Mouse (Mus musculus): ENCODE data around the gene Rhox2c. TPM values are rescaled to one million over a fixed set of nuclear protein-coding genes. Genes with fewer than 3 reads are reported as not detected.

Gene Rhox2c
- not detected for polyA plus RNA-seq (2014; fragmentation: Illumina TruSeq; extraction: RNeasy Lipid Tissue Mini Kit (QIAGEN cat#74804); ENCODE audit: low replicate concordance)

GRCm38 (mm10) chrX:37453380-37453779 lies at the start of gene Rhox2c:
Gene Rhox2c, plus strand, starts transcription at chrX:37453680.

GRCm38 (mm10) chrX:37411767-37412166 lies 41.7 kb upstream of the Rhox2c start, which contains the start of gene Rhox2b:
Gene Rhox2b, plus strand, starts transcription at chrX:37412067.

GRCm38 (mm10) chrX:37432194-37432593 lies 21.3 kb upstream of the Rhox2c start, which contains the start of gene Rhox4b:
Gene Rhox4b, plus strand, starts transcription at chrX:37432494.

DNA sequence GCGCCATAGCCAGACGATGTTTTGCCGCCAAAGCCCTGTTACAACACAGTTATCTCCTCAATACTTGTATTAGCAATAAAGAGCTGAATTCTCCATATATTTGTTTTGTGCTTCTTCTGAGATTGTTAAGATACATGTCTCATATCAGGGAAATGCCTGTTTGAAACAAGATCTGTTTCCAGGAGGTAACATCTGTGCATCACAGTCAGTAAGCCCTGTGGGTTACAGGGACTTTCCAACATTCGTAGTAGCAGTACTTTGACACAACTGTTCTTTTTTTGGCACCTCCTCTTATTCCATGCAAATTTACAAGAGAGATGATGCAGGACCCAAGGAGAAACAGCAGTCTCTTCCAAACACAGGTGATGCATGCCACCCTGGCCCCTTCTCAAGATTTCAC lies 4.8 kb downstream of the Rhox2c start, which contains the start of gene Rhox3c:
Rhox3c (plus strand) TSS at position 301 of the 400 bp plus-strand sequence.

DNA sequence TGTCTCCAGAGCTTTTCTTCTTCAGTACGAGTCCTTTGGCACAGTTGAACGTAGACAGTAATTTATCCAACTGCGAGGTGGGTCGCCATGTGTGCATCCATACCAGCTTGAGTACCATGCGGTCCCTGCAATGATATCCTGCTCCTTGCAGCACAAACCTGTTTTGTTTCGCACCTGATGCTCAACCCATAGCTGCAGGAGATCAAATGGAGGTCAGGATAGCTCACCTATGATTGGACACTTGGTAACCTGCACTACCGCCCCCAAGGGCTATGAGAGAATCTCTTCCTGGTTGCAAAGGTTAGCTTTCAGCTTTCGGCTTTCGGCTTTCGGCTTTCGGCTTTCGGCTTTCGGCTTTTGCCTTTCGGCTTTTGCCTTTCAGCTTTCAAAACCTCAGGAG lies 26.6 kb downstream of the Rhox2c start, which contains the start of gene Rhox4c:
Rhox4c (plus strand) TSS at position 301 of the 400 bp plus-strand sequence.

DNA sequence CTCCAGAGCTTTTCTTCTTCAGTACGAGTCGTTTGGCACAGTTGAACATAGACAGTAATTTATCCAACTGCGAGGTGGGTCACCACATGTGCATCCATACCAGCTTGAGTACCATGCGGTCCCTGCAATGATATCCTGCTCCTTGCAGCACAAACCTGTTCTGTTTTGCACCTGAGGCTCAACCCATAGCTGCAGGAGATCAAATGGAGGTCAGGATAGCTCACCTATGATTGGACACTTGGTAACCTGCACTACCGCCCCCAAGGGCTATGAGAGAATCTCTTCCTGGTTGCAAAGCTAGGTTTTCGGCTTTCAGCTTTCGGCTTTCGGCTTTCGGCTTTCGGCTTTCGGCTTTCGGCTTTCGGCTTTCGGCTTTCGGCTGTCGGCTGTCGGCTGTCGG lies 60.6 kb downstream of the Rhox2c start, which contains the start of gene Rhox4d:
Rhox4d (plus strand) TSS at position 301 of the 400 bp plus-strand sequence.

Other genes with a start within 250 kb of the Rhox2c start
- gene Gm9, start 242.6 kb upstream of the Rhox2c start, polyA plus RNA-seq (2014; fragmentation: Illumina TruSeq; extraction: RNeasy Lipid Tissue Mini Kit (QIAGEN cat#74804); ENCODE audit: low replicate concordance): not detected
- gene Rhox1, start 231.4 kb upstream of the Rhox2c start, polyA plus RNA-seq (2014; fragmentation: Illumina TruSeq; extraction: RNeasy Lipid Tissue Mini Kit (QIAGEN cat#74804); ENCODE audit: low replicate concordance): not detected
- gene Rhox2a, start 208.7 kb upstream of the Rhox2c start, polyA plus RNA-seq (2014; fragmentation: Illumina TruSeq; extraction: RNeasy Lipid Tissue Mini Kit (QIAGEN cat#74804); ENCODE audit: low replicate concordance): not detected
- not detected for gene Rhox3a, start 203.8 kb upstream of the Rhox2c start, polyA plus RNA-seq (2014; fragmentation: Illumina TruSeq; extraction: RNeasy Lipid Tissue Mini Kit (QIAGEN cat#74804); ENCODE audit: low replicate concordance)
- gene Rhox4a, start 188.3 kb upstream of the Rhox2c start, polyA plus RNA-seq (2014; fragmentation: Illumina TruSeq; extraction: RNeasy Lipid Tissue Mini Kit (QIAGEN cat#74804); ENCODE audit: low replicate concordance): not detected
- not detected for gene Rhox3a2, start 73.7 kb upstream of the Rhox2c start, polyA plus RNA-seq (2014; fragmentation: Illumina TruSeq; extraction: RNeasy Lipid Tissue Mini Kit (QIAGEN cat#74804); ENCODE audit: low replicate concordance)
- gene Rhox4a2, start 62.8 kb upstream of the Rhox2c start, polyA plus RNA-seq (2014; fragmentation: Illumina TruSeq; extraction: RNeasy Lipid Tissue Mini Kit (QIAGEN cat#74804); ENCODE audit: low replicate concordance): not detected
- not detected for gene Rhox2b, start 41.6 kb upstream of the Rhox2c start, polyA plus RNA-seq (2014; fragmentation: Illumina TruSeq; extraction: RNeasy Lipid Tissue Mini Kit (QIAGEN cat#74804); ENCODE audit: low replicate concordance)
- not detected for gene Rhox4b, start 21.2 kb upstream of the Rhox2c start, polyA plus RNA-seq (2014; fragmentation: Illumina TruSeq; extraction: RNeasy Lipid Tissue Mini Kit (QIAGEN cat#74804); ENCODE audit: low replicate concordance)
- not detected for gene Rhox3c, start 4.9 kb downstream of the Rhox2c start, polyA plus RNA-seq (2014; fragmentation: Illumina TruSeq; extraction: RNeasy Lipid Tissue Mini Kit (QIAGEN cat#74804); ENCODE audit: low replicate concordance)
- gene Rhox4c, start 26.7 kb downstream of the Rhox2c start, polyA plus RNA-seq (2014; fragmentation: Illumina TruSeq; extraction: RNeasy Lipid Tissue Mini Kit (QIAGEN cat#74804); ENCODE audit: low replicate concordance): not detected
- gene Rhox2d, start 39.7 kb downstream of the Rhox2c start, polyA plus RNA-seq (2014; fragmentation: Illumina TruSeq; extraction: RNeasy Lipid Tissue Mini Kit (QIAGEN cat#74804); ENCODE audit: low replicate concordance): not detected
- not detected for gene Rhox4d, start 60.7 kb downstream of the Rhox2c start, polyA plus RNA-seq (2014; fragmentation: Illumina TruSeq; extraction: RNeasy Lipid Tissue Mini Kit (QIAGEN cat#74804); ENCODE audit: low replicate concordance)
- not detected for gene Rhox2e, start 76.8 kb downstream of the Rhox2c start, polyA plus RNA-seq (2014; fragmentation: Illumina TruSeq; extraction: RNeasy Lipid Tissue Mini Kit (QIAGEN cat#74804); ENCODE audit: low replicate concordance)
- not detected for gene Rhox3e, start 88.3 kb downstream of the Rhox2c start, polyA plus RNA-seq (2014; fragmentation: Illumina TruSeq; extraction: RNeasy Lipid Tissue Mini Kit (QIAGEN cat#74804); ENCODE audit: low replicate concordance)
- gene Rhox4e, start 103.7 kb downstream of the Rhox2c start, polyA plus RNA-seq (2014; fragmentation: Illumina TruSeq; extraction: RNeasy Lipid Tissue Mini Kit (QIAGEN cat#74804); ENCODE audit: low replicate concordance): not detected
- gene Rhox2f, start 117.7 kb downstream of the Rhox2c start, polyA plus RNA-seq (2014; fragmentation: Illumina TruSeq; extraction: RNeasy Lipid Tissue Mini Kit (QIAGEN cat#74804); ENCODE audit: low replicate concordance): not detected
- not detected for gene Rhox3f, start 127.3 kb downstream of the Rhox2c start, polyA plus RNA-seq (2014; fragmentation: Illumina TruSeq; extraction: RNeasy Lipid Tissue Mini Kit (QIAGEN cat#74804); ENCODE audit: low replicate concordance)
- not detected for gene Rhox4f, start 154.0 kb downstream of the Rhox2c start, polyA plus RNA-seq (2014; fragmentation: Illumina TruSeq; extraction: RNeasy Lipid Tissue Mini Kit (QIAGEN cat#74804); ENCODE audit: low replicate concordance)
- not detected for gene Rhox3g, start 174.9 kb downstream of the Rhox2c start, polyA plus RNA-seq (2014; fragmentation: Illumina TruSeq; extraction: RNeasy Lipid Tissue Mini Kit (QIAGEN cat#74804); ENCODE audit: low replicate concordance)
- gene Rhox2g, start 189.8 kb downstream of the Rhox2c start, polyA plus RNA-seq (2014; fragmentation: Illumina TruSeq; extraction: RNeasy Lipid Tissue Mini Kit (QIAGEN cat#74804); ENCODE audit: low replicate concordance): not detected
- not detected for gene Rhox4g, start 197.6 kb downstream of the Rhox2c start, polyA plus RNA-seq (2014; fragmentation: Illumina TruSeq; extraction: RNeasy Lipid Tissue Mini Kit (QIAGEN cat#74804); ENCODE audit: low replicate concordance)
- gene Rhox3h, start 215.1 kb downstream of the Rhox2c start, polyA plus RNA-seq (2014; fragmentation: Illumina TruSeq; extraction: RNeasy Lipid Tissue Mini Kit (QIAGEN cat#74804); ENCODE audit: low replicate concordance): not detected
- not detected for gene Rhox2h, start 219.6 kb downstream of the Rhox2c start, polyA plus RNA-seq (2014; fragmentation: Illumina TruSeq; extraction: RNeasy Lipid Tissue Mini Kit (QIAGEN cat#74804); ENCODE audit: low replicate concordance)